Mouse (Mus musculus): ENCODE measurements at regions not wholly inside any gene's neighbourhood (a gene's known extent, or its start where the extent isn't known, plus 50 kb on each side); places are given as distances from the start of the nearest gene placed in this dataset.

DNA sequence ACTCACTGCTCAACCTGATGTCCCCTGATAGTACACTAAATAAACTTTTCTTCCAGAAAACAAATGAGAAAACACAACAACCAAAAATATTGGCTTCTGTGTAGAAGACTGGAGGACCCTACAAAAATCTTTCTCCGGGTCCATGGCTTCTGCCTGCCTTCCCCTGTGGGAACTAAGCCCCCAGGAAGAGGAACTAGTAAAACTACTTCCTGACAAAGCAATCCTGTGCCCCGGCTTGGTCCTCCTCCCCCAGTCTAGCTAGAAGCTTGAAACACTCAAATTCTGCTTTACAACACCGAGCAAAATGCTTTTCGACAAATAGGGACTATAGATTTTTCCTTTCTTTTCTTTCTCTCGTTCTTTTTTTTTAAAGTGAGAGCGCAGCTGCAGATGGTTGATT, 51.3 kb upstream of the Mki67 start:
- Histone ChIP-seq H3K27me3 (ENCODE audit: control insufficient read depth, insufficient read depth, low read length) (no peaks in the 10 kb centered on the region), H3K9ac (no peak overlapping the region), H3K9me3 (ENCODE audit: control insufficient read depth, low read length) (no peaks in the 10 kb centered on the region), H3K4me2 (replicated peaks) (no peak overlapping the region), H3K4me1 (replicated peaks; ENCODE audit: control insufficient read depth, insufficient read depth, low read length) (peaks cover 12% of the 10 kb centered on the region), H3K36me3 (replicated peaks; ENCODE audit: control insufficient read depth, insufficient read depth) (no peaks in the 10 kb centered on the region), H3K4me3 (replicated peaks; ENCODE audit: low read length) (no peak overlapping the region), H3K27ac (peak overlapping the region; percentile 67; the same call in 1 of the 2 replicates)
- no peak for ATAC-seq (ENCODE audit: low FRiP score)
- WGBS = 74% methylated on average over 6 of the region's 6 CpGs
- DNase-seq (ENCODE audit: low spot score) = no peak

DNA sequence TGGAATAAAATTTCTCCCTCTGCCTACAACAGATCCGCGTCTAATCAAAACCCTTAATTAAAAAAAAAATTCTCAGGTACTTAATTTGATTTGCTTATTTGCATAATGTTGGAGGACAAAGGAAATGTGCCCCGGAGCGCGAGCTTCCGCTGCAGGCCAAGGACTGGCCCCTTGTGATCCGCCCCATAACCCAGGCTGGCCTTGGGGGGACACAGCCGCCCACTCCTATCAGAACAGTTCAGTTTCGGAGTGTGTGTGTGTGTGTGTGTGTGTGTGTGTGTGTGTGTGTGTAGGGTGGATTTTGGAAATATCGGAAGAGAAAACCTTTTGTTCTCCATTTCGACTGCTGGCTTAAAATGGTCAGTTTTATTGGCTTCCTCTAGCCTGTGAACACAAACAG, 51.9 kb upstream of the Mki67 start:
- Histone ChIP-seq H3K9me3 (ENCODE audit: control insufficient read depth, low read length) (no peaks in the 10 kb centered on the region), H3K4me3 (replicated peaks; ENCODE audit: low read length) (no peak overlapping the region), H3K4me1 (replicated peaks; ENCODE audit: control insufficient read depth, insufficient read depth, low read length) (peaks cover 12% of the 10 kb centered on the region), H3K9ac (no peak overlapping the region), H3K36me3 (replicated peaks; ENCODE audit: control insufficient read depth, insufficient read depth) (no peaks in the 10 kb centered on the region), H3K27ac (peak overlapping the region; percentile 67), H3K27me3 (ENCODE audit: control insufficient read depth, insufficient read depth, low read length) (no peaks in the 10 kb centered on the region), H3K4me2 (replicated peaks) (no peak overlapping the region)
- ATAC-seq (ENCODE audit: low FRiP score) = no peak
- no peak for DNase-seq (ENCODE audit: low spot score)
- 64% methylated on average over 11 of the region's 11 CpGs for WGBS

- ATAC-seq (ENCODE audit: low FRiP score) (0 out of 2 replicates have a peak, but pooled peaks have one; percentile 60), DNase-seq (ENCODE audit: low spot score) (peak; percentile 88)
- Histone ChIP-seq H3K27me3 (ENCODE audit: control insufficient read depth, insufficient read depth, low read length) (no peaks in the 10 kb centered on the region), H3K9ac (no peak overlapping the region), H3K4me2 (replicated peaks) (no peak overlapping the region), H3K4me3 (replicated peaks; ENCODE audit: low read length) (no peak overlapping the region), H3K36me3 (replicated peaks; ENCODE audit: control insufficient read depth, insufficient read depth) (no peaks in the 10 kb centered on the region), H3K27ac (peak overlapping the region; percentile 67), H3K4me1 (replicated peaks; ENCODE audit: control insufficient read depth, insufficient read depth, low read length) (peaks cover 12% of the 10 kb centered on the region), H3K9me3 (ENCODE audit: control insufficient read depth, low read length) (no peaks in the 10 kb centered on the region)
- 12% methylated on average over 3 of the region's 3 CpGs for WGBS
Measured at GRCm38 (mm10) chr7:135768592-135768991, 52.4 kb upstream of the Mki67 start.

DNA sequence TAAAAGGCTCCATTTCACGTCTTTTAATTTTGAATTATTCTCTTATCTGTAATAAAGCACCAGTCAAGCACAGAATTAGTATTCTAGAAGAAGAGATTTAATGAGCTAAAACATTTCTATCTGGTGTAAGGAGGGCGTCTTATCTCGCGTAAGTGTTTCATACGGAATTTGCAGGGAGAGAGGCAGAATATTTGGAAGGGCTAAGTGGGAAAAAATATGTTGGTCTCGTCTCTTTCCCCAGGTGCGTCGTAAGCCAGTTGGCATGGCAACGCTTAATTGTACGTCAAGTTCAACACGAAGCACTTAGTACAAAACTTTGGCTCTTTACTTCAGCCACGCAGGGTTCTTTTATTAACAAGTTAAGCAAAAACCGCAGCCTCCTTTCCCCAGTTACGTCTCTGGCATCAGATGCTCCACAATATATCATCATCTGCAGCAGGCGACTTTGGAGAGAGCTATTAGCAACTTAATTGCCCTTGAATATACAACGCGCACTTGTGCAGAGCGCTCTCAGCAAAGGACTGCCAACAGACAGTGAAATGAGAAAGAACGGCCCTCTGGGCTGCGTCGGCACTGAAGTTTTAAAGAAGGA, 53.0 kb upstream of the Mki67 start:
- no peak overlapping the region for H3K9ac ChIP-seq
- peak overlapping the region; percentile 20; the same call in 1 of the 2 replicates for H3K27ac ChIP-seq
- H3K4me3 ChIP-seq (replicated peaks; ENCODE audit: low read length) = no peak overlapping the region
- no peak overlapping the region for H3K4me2 ChIP-seq (replicated peaks)
- no peaks in the 10 kb centered on the region for H3K9me3 ChIP-seq (ENCODE audit: control insufficient read depth, low read length)
- ATAC-seq (ENCODE audit: low FRiP score) (0 out of 2 replicates have a peak, but pooled peaks have one; percentile 31), DNase-seq (ENCODE audit: low spot score) (peak; percentile 49)
- no peaks in the 10 kb centered on the region for H3K27me3 ChIP-seq (ENCODE audit: control insufficient read depth, insufficient read depth, low read length)
- 54% methylated on average over 21 of the region's 21 CpGs for WGBS
- peaks cover 12% of the 10 kb centered on the region for H3K4me1 ChIP-seq (replicated peaks; ENCODE audit: control insufficient read depth, insufficient read depth, low read length)
- H3K36me3 ChIP-seq (replicated peaks; ENCODE audit: control insufficient read depth, insufficient read depth) = no peaks in the 10 kb centered on the region

- Histone ChIP-seq H3K4me2 (replicated peaks) (no peak overlapping the region), H3K9me3 (ENCODE audit: control insufficient read depth, low read length) (no peaks in the 10 kb centered on the region), H3K27me3 (ENCODE audit: control insufficient read depth, insufficient read depth, low read length) (no peaks in the 10 kb centered on the region), H3K4me1 (replicated peaks; ENCODE audit: control insufficient read depth, insufficient read depth, low read length) (peaks cover 12% of the 10 kb centered on the region), H3K27ac (no peak overlapping the region), H3K9ac (no peak overlapping the region), H3K4me3 (replicated peaks; ENCODE audit: low read length) (no peak overlapping the region), H3K36me3 (replicated peaks; ENCODE audit: control insufficient read depth, insufficient read depth) (no peaks in the 10 kb centered on the region)
- no peak for ATAC-seq (ENCODE audit: low FRiP score)
- no peak for DNase-seq (ENCODE audit: low spot score)
- WGBS = 62% methylated on average over 6 of the region's 6 CpGs
Measured at GRCm38 (mm10) chr7:135770051-135770450, 53.9 kb upstream of the Mki67 start.

DNA sequence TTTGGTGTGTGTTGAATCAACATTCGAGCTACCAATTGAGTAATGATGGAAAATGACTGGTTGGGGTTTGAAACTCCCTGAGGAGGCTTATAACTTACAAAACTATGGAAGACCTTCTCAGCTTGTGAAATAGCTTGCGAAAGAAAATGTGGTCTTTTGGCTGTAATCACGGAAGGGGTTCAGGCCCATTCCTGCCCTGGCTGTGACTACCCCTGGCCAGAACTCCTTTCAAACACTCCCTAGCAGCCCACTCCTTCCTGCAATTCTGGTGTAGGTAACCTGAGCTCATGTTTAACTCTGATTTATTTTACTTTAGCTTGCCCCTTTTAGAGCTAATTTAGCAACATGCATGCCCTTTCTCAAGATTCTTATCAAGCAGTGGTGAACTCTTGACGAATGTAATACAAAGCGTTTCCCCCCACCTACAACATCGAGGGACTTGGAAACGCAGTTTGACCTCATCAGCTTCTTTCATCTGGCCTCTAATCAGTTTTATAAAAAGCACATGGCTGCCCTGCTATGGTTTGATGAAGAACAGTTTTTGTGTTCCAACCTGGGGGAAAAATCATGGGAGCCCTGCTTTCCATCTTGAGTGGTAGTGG, 59.8 kb upstream of the Mki67 start:
- Histone ChIP-seq H3K27ac (no peak overlapping the region), H3K36me3 (replicated peaks; ENCODE audit: control insufficient read depth, insufficient read depth) (no peaks in the 10 kb centered on the region), H3K9me3 (ENCODE audit: control insufficient read depth, low read length) (no peaks in the 10 kb centered on the region), H3K4me3 (replicated peaks; ENCODE audit: low read length) (no peak overlapping the region), H3K4me2 (replicated peaks) (no peak overlapping the region), H3K27me3 (ENCODE audit: control insufficient read depth, insufficient read depth, low read length) (no peaks in the 10 kb centered on the region), H3K9ac (no peak overlapping the region), H3K4me1 (replicated peaks; ENCODE audit: control insufficient read depth, insufficient read depth, low read length) (no peaks in the 10 kb centered on the region)
- WGBS = 88% methylated on average over 7 of the region's 7 CpGs
- DNase-seq (ENCODE audit: low spot score) (no peak), ATAC-seq (ENCODE audit: low FRiP score) (no peak)

DNA sequence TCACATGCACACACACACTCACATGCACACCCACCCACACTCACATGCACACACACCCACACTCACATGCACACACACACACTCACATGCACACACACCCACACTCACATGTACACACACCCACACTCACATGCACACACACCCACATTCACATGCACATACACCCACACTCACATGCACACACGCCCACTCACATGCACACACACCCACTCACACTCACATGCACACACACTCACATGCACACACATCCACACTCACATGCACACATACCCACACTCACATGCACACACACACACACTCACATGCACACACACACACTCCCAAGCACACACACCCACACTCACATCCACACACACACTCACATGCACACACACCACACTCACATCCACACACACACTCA, 74.0 kb upstream of the Mki67 start:
- no peak overlapping the region for H3K27ac ChIP-seq
- H3K4me3 ChIP-seq (replicated peaks; ENCODE audit: low read length) = no peak overlapping the region
- no peaks in the 10 kb centered on the region for H3K36me3 ChIP-seq (replicated peaks; ENCODE audit: control insufficient read depth, insufficient read depth)
- ATAC-seq (ENCODE audit: low FRiP score) (no peak), DNase-seq (ENCODE audit: low spot score) (no peak)
- no peak overlapping the region for H3K9ac ChIP-seq
- no peak overlapping the region for H3K4me2 ChIP-seq (replicated peaks)
- peaks cover 4% of the 10 kb centered on the region; the same call in 1 of the 2 replicates for H3K9me3 ChIP-seq (ENCODE audit: control insufficient read depth, low read length)
- peaks cover 8% of the 10 kb centered on the region for H3K4me1 ChIP-seq (replicated peaks; ENCODE audit: control insufficient read depth, insufficient read depth, low read length)
- no peaks in the 10 kb centered on the region for H3K27me3 ChIP-seq (ENCODE audit: control insufficient read depth, insufficient read depth, low read length)
- WGBS = 87% methylated on average over 1 of the region's 1 CpGs

- H3K36me3 ChIP-seq (replicated peaks; ENCODE audit: control insufficient read depth, insufficient read depth) = no peaks in the 10 kb centered on the region
- peaks cover 8% of the 10 kb centered on the region for H3K4me1 ChIP-seq (replicated peaks; ENCODE audit: control insufficient read depth, insufficient read depth, low read length)
- 2% methylated on average over 3 of the region's 3 CpGs for WGBS
- H3K9ac ChIP-seq = no peak overlapping the region
- no peak overlapping the region for H3K4me3 ChIP-seq (replicated peaks; ENCODE audit: low read length)
- DNase-seq (ENCODE audit: low spot score) (peak; percentile 86), ATAC-seq (ENCODE audit: low FRiP score) (peak; percentile 69; the same call in 1 of the 2 replicates)
- H3K4me2 ChIP-seq (replicated peaks) = no peak overlapping the region
- no peak overlapping the region for H3K27ac ChIP-seq
- H3K27me3 ChIP-seq (ENCODE audit: control insufficient read depth, insufficient read depth, low read length) = no peaks in the 10 kb centered on the region
- H3K9me3 ChIP-seq (ENCODE audit: control insufficient read depth, low read length) = no peaks in the 10 kb centered on the region
Measured at GRCm38 (mm10) chr7:135790978-135791377, 74.8 kb upstream of the Mki67 start.

GRCm38 (mm10) chr7:135791953-135792690, 76.0 kb upstream of the Mki67 start:
- ATAC-seq (ENCODE audit: low FRiP score) (no peak), DNase-seq (ENCODE audit: low spot score) (no peak)
- no peaks in the 10 kb centered on the region for H3K27me3 ChIP-seq (ENCODE audit: control insufficient read depth, insufficient read depth, low read length)
- H3K36me3 ChIP-seq (replicated peaks; ENCODE audit: control insufficient read depth, insufficient read depth) = no peaks in the 10 kb centered on the region
- peaks cover 8% of the 10 kb centered on the region for H3K4me1 ChIP-seq (replicated peaks; ENCODE audit: control insufficient read depth, insufficient read depth, low read length)
- no peak overlapping the region for H3K27ac ChIP-seq
- H3K4me3 ChIP-seq (replicated peaks; ENCODE audit: low read length) = no peak overlapping the region
- no peaks in the 10 kb centered on the region for H3K9me3 ChIP-seq (ENCODE audit: control insufficient read depth, low read length)
- 76% methylated on average over 6 of the region's 6 CpGs for WGBS
- H3K4me2 ChIP-seq (replicated peaks) = no peak overlapping the region
- H3K9ac ChIP-seq = no peak overlapping the region
